Mouse (Mus musculus): Measurements from ENCODE around the gene Cdip1.

DNA sequence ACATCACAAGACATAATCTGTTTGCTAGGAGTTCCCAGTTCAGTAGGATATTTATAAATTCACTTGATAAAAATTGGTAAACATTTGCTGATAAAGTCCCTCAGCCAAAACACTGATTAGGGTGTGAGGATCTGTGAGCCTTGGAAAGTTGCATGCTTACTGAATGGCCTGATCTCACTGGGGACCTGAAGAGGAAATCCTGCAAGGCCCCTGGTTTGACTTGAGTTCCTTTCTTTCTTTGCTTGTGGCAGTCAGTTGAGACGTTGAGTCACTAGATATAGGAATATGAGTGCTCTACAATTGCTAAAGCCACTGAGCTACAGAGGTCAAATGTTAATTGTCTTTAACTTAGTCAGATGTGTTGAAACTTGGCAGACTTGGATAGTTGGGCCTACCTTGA, 62.1 kb downstream of the Cdip1 start:
- TF ChIP-seq MAFK (IDR thresholded peaks at IDR 0.05; ENCODE audit: insufficient read depth, low read depth, low read length) (no peak), CHD2 (IDR thresholded peaks at IDR 0.05; ENCODE audit: low read depth, low read length) (no peak), ZNF384 (IDR thresholded peaks at IDR 0.05; ENCODE audit: low read depth, low read length) (no peak), ZC3H11A (IDR thresholded peaks at IDR 0.05; ENCODE audit: borderline replicate concordance, low read depth, low read length) (no peak), HCFC1 (IDR thresholded peaks at IDR 0.05; ENCODE audit: borderline replicate concordance, insufficient read depth, low read length) (no peak)
